Mouse (Mus musculus) liver, postnatal 0 days (tissue): ENCODE data around the gene Krt23. TPM values are rescaled to one million over a fixed set of nuclear protein-coding genes. Genes with fewer than 3 reads are reported as not detected.

Experiments
- ATAC-seq: fragments of 200-750 bp; cut with Nextera tagmentation; 2 replicates; pipeline ENCODE4 v1.8.0; 2017; ENCODE audit warnings: mild to moderate bottlenecking, moderate library complexity
- DNase-seq: peaks from one replicate; pipeline ENCODE4 v3.0.0-alpha.2; 2016
- H3K27ac ChIP-seq: fragments of 300-500 bp; sonication (generic); 2 replicates; pipeline ENCODE4 v1.5.1; 2014; ENCODE audit warnings: antibody characterized with exemption, moderate library complexity, mild to moderate bottlenecking, low read depth
- H3K27me3 ChIP-seq: fragments of 300-500 bp; sonication (generic); 2 replicates; pipeline ENCODE4 v1.6.1; 2014; ENCODE audit warnings: low read length, control low read depth, mixed read lengths; ENCODE audit not compliant: insufficient read depth
- H3K36me3 ChIP-seq: fragments of 300-500 bp; sonication (generic); replicated peaks from 2 replicates; pipeline ENCODE4 v1.6.1; 2014; ENCODE audit warnings: mild to moderate bottlenecking, control low read depth, low read length, moderate library complexity, mixed read lengths; ENCODE audit not compliant: insufficient read depth
- H3K4me1 ChIP-seq: fragments of 300-500 bp; sonication (generic); 2 replicates; pipeline ENCODE4 v1.6.1; 2014; ENCODE audit warnings: antibody characterized with exemption, mild to moderate bottlenecking, control low read depth; ENCODE audit not compliant: insufficient read depth
- H3K4me2 ChIP-seq: fragments of 300-500 bp; sonication (generic); 2 replicates; pipeline ENCODE4 v1.6.1; 2014; ENCODE audit warnings: low read depth, mild to moderate bottlenecking, low read length, moderate library complexity, mixed read lengths
- H3K4me3 ChIP-seq: fragments of 300-500 bp; sonication (generic); 2 replicates; pipeline ENCODE4 v1.5.1; 2014; ENCODE audit warnings: low read depth, low read length
- H3K9ac ChIP-seq: fragments of 300-500 bp; sonication (generic); replicated peaks from 2 replicates; pipeline ENCODE4 v1.6.1; 2014; ENCODE audit warnings: mild to moderate bottlenecking, moderate library complexity
- H3K9me3 ChIP-seq: fragments of 300-500 bp; sonication (generic); 2 replicates; pipeline ENCODE4 v1.6.1; 2016; ENCODE audit warnings: mild to moderate bottlenecking, control low read depth, low read length, mixed read lengths
- CTCF ChIP-seq: sonication (generic); IDR thresholded peaks from 2 replicates; pipeline ENCODE4 v1.5.1; 2016; ENCODE audit warnings: antibody characterized with exemption, low read depth
- EP300 ChIP-seq: IDR thresholded peaks from 2 replicates; pipeline ENCODE4 v1.6.1; 2016; ENCODE audit warnings: antibody characterized with exemption, low read depth, mild to moderate bottlenecking
- WGBS: fragments of 180-500 bp; shearing (Covaris S2); extraction: QIAGEN DNeasy Blood & Tissue Kit; methylation state at CpG from one replicate; pipeline ENCODE4 v1.1.7; 2014; ENCODE audit not compliant: insufficient replicate concordance; 5-methylcytosine and 5-hydroxymethylcytosine counted together
- polyA plus RNA-seq: library from polyadenylated mRNA; unstranded; fragments of >200 nt; fragmentation: Nextera tagmentation; extraction: Ambion mirVana; gene quantifications from 2 replicates; pipeline ENCODE4 v1.2.1, GENCODE M21; 2015

The Krt23 gene
- polyA plus RNA-seq, 1 experiment from 2014 or later, result 15.7 TPM

- Histone ChIP-seq H3K9ac (no peak overlapping the region), H3K4me2 (no peak overlapping the region), H3K27me3 (no peaks in the 10 kb centered on the region), H3K4me3 (no peak overlapping the region), H3K4me1 (no peaks in the 10 kb centered on the region), H3K27ac (no peak overlapping the region), H3K36me3 (no peaks in the 10 kb centered on the region), H3K9me3 (no peaks in the 10 kb centered on the region)
- 64% methylated on average over 4 of the region's 4 CpGs for WGBS
- DNase-seq, result no peak
- no peak for ATAC-seq
- TF ChIP-seq EP300 (no peak), CTCF (no peak)
Observed at GRCm38 (mm10) chr11:99472405-99472804, 20.5 kb downstream of the Krt23 start.

- no peak overlapping the region for H3K4me2 ChIP-seq
- H3K36me3 ChIP-seq, result no peaks in the 10 kb centered on the region
- no peaks in the 10 kb centered on the region for H3K9me3 ChIP-seq
- no peaks in the 10 kb centered on the region for H3K27me3 ChIP-seq
- ATAC-seq, result no peak
- no peak for DNase-seq
- 85% methylated on average over 6 of the region's 6 CpGs for WGBS
- H3K27ac ChIP-seq, result no peak overlapping the region
- no peaks in the 10 kb centered on the region for H3K4me1 ChIP-seq
- TF ChIP-seq CTCF (no peak), EP300 (no peak)
- H3K9ac ChIP-seq, result no peak overlapping the region
- H3K4me3 ChIP-seq, result no peak overlapping the region
Observed at GRCm38 (mm10) chr11:99471946-99472345, 21.0 kb downstream of the Krt23 start.

GRCm38 (mm10) chr11:99469228-99469627 is 23.7 kb downstream of the Krt23 start:
- no peak for DNase-seq
- Histone ChIP-seq H3K4me3 (no peak overlapping the region), H3K4me2 (no peak overlapping the region), H3K4me1 (no peaks in the 10 kb centered on the region), H3K9ac (no peak overlapping the region), H3K27me3 (no peaks in the 10 kb centered on the region), H3K9me3 (no peaks in the 10 kb centered on the region), H3K36me3 (no peaks in the 10 kb centered on the region), H3K27ac (no peak overlapping the region)
- TF ChIP-seq CTCF (no peak), EP300 (no peak)
- ATAC-seq, result peak; percentile 64
- 59% methylated on average over 4 of the region's 4 CpGs for WGBS

GRCm38 (mm10) chr11:99468566-99468965 is 24.4 kb downstream of the Krt23 start:
- no peaks in the 10 kb centered on the region for H3K9me3 ChIP-seq
- no peaks in the 10 kb centered on the region for H3K36me3 ChIP-seq
- DNase-seq (no peak), ATAC-seq (no peak)
- H3K4me3 ChIP-seq, result no peak overlapping the region
- no peak overlapping the region for H3K9ac ChIP-seq
- no peak overlapping the region for H3K27ac ChIP-seq
- H3K27me3 ChIP-seq, result no peaks in the 10 kb centered on the region
- no peak overlapping the region for H3K4me2 ChIP-seq
- TF ChIP-seq CTCF (no peak), EP300 (no peak)
- H3K4me1 ChIP-seq, result no peaks in the 10 kb centered on the region
- 71% methylated on average over 11 of the region's 11 CpGs for WGBS

DNA sequence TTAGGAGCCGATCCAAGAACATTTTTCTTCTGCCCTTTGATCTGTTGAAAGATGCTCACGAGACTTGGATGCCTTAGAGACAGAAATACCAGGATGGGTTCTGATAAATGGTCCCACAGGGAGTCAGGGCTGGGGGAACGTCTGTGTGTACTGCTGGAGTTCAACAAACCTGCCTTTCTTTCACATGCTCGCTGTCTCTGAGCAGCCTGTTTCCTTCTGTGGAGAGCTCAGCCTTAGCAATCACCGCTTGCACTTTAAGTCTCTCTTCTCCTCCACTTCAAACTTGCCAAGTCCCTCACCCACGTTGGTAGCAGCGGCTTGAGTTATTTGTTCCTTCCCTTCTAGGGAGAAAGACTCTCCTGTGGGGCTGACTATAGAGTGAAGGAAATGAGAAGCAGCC is 26.6 kb downstream of the Krt23 start:
- H3K4me3 ChIP-seq, result no peak overlapping the region
- no peaks in the 10 kb centered on the region for H3K27me3 ChIP-seq
- no peak overlapping the region for H3K9ac ChIP-seq
- H3K4me2 ChIP-seq, result no peak overlapping the region
- no peak overlapping the region for H3K27ac ChIP-seq
- H3K36me3 ChIP-seq, result no peaks in the 10 kb centered on the region
- 35% methylated on average over 7 of the region's 7 CpGs for WGBS
- no peak for ATAC-seq
- no peak for TF ChIP-seq EP300
- no peak for TF ChIP-seq CTCF
- H3K4me1 ChIP-seq, result peaks cover 3% of the 10 kb centered on the region; the same call in 1 of the 2 replicates
- no peaks in the 10 kb centered on the region for H3K9me3 ChIP-seq
- DNase-seq, result no peak

- ATAC-seq, result 0 out of 2 replicates have a peak, but pooled peaks have one; percentile 27
Observed at GRCm38 (mm10) chr11:99464836-99465235, 28.1 kb downstream of the Krt23 start.

DNA sequence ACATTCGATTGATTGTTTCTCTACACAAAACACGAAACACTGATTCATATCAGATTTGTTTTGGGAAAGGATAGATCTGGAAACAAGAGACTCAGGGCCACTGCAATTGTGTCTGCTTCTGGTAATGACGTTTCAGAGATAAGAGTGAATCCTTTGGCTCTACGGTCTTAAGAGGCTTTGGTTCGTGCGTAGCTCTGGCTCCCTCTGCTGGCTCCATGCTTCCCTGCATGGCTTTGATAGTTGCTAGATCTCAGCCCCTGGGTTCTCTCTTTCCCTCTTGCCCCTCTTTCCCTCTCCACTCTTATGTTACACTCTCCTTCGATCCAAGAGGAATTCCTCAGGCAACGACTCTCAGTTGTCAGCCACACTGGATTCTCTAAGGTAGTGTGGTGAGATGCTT is 29.8 kb downstream of the Krt23 start:
- TF ChIP-seq CTCF, result peak; percentile 91
- no peak for TF ChIP-seq EP300
- WGBS, result 8% methylated on average over 8 of the region's 8 CpGs

More at GRCm38 (mm10) chr11:99464836-99465235, 28.1 kb downstream of the Krt23 start:
- Histone ChIP-seq H3K9me3 (no peaks in the 10 kb centered on the region), H3K27ac (no peak overlapping the region), H3K9ac (no peak overlapping the region), H3K27me3 (no peaks in the 10 kb centered on the region), H3K36me3 (no peaks in the 10 kb centered on the region), H3K4me1 (peaks cover 3% of the 10 kb centered on the region; the same call in 1 of the 2 replicates), H3K4me3 (no peak overlapping the region), H3K4me2 (no peak overlapping the region)
- WGBS, result 5% methylated on average over 5 of the region's 5 CpGs
- TF ChIP-seq EP300 (no peak), CTCF (peak; percentile 80)
- DNase-seq, result peak; percentile 85

More for the DNA sequence above, 29.8 kb downstream of the Krt23 start:
- no peaks in the 10 kb centered on the region for H3K27me3 ChIP-seq
- H3K36me3 ChIP-seq, result no peaks in the 10 kb centered on the region
- no peak overlapping the region for H3K4me2 ChIP-seq
- ATAC-seq (no peak), DNase-seq (peak; percentile 75)
- H3K4me3 ChIP-seq, result no peak overlapping the region
- no peaks in the 10 kb centered on the region for H3K9me3 ChIP-seq
- no peak overlapping the region for H3K9ac ChIP-seq
- peaks cover 5% of the 10 kb centered on the region; the same call in 1 of the 2 replicates for H3K4me1 ChIP-seq
- H3K27ac ChIP-seq, result no peak overlapping the region
